Mouse (Mus musculus): ENCODE results near the gene Gnpat. TPM values are rescaled to one million over a fixed set of nuclear protein-coding genes. Genes with fewer than 3 reads are reported as not detected.

Gnpat gene
- polyA plus RNA-seq, 1 experiment, result 306 TPM

GRCm38 (mm10) chr8:124937293-124937692 lies 74.5 kb downstream of the Gnpat start:
- no peak overlapping the region for H3K4me3 ChIP-seq (ENCODE audit: insufficient read depth, low read depth, low read length)
- WGBS, result 92% methylated on average over 4 of the region's 4 CpGs
- H3K27ac ChIP-seq (ENCODE audit: insufficient read depth, low read depth, low read length), result no peak overlapping the region
- no peak for TF ChIP-seq POLR2A (IDR thresholded peaks at IDR 0.05; ENCODE audit: insufficient read depth, low read depth, low read length)
- TF ChIP-seq CTCF (IDR thresholded peaks at IDR 0.05; ENCODE audit: insufficient read depth, low read depth, low read length), result no peak
- H3K4me1 ChIP-seq (ENCODE audit: control insufficient read depth, insufficient read depth, low read length), result peaks cover 5% of the 10 kb centered on the region; the same call in 1 of the 2 replicates

Other genes starting within 250 kb of the Gnpat start
- not detected in 2 replicates for gene 2310022B05Rik, start 199.7 kb upstream of the Gnpat start, polyA plus RNA-seq (2012; ENCODE audit: insufficient read depth, insufficient read length, low replicate concordance, missing spikeins)
- gene Ttc13, start 141.1 kb upstream of the Gnpat start, polyA plus RNA-seq (2012; ENCODE audit: insufficient read depth, insufficient read length, low replicate concordance, missing spikeins), result not detected in 2 replicates
- not detected in 2 replicates for gene Arv1, start 140.9 kb upstream of the Gnpat start, polyA plus RNA-seq (2012; ENCODE audit: insufficient read depth, insufficient read length, low replicate concordance, missing spikeins)
- not detected in 2 replicates for gene Fam89a, start 111.2 kb upstream of the Gnpat start, polyA plus RNA-seq (2012; ENCODE audit: insufficient read depth, insufficient read length, low replicate concordance, missing spikeins)
- gene Trim67, start 69.9 kb upstream of the Gnpat start, polyA plus RNA-seq (2012; ENCODE audit: insufficient read depth, insufficient read length, low replicate concordance, missing spikeins), result not detected in 2 replicates
- not detected in 2 replicates for gene 2810004N23Rik, start 87 bp downstream of the Gnpat start, polyA plus RNA-seq (2012; ENCODE audit: insufficient read depth, insufficient read length, low replicate concordance, missing spikeins)
- gene Exoc8, start 34.7 kb downstream of the Gnpat start, polyA plus RNA-seq (2012; ENCODE audit: insufficient read depth, insufficient read length, low replicate concordance, missing spikeins), result not detected in 2 replicates
- gene Sprtn, start 34.9 kb downstream of the Gnpat start, polyA plus RNA-seq (2012; ENCODE audit: insufficient read depth, insufficient read length, low replicate concordance, missing spikeins), result not detected in 2 replicates
- 113 TPM in 1 of 2 replicates, not detected in the other for gene Egln1, start 86.3 kb downstream of the Gnpat start, polyA plus RNA-seq (2012; ENCODE audit: insufficient read depth, insufficient read length, low replicate concordance, missing spikeins)
- gene Tsnax, start 150.0 kb downstream of the Gnpat start, polyA plus RNA-seq (2012; ENCODE audit: insufficient read depth, insufficient read length, low replicate concordance, missing spikeins), result not detected in 2 replicates
- gene Disc1, start 191.2 kb downstream of the Gnpat start, polyA plus RNA-seq (2012; ENCODE audit: insufficient read depth, insufficient read length, low replicate concordance, missing spikeins), result not detected in 2 replicates

Measured in olfactory bulb, adult 2 months (tissue).